Mouse (Mus musculus) CH12.LX (cell line): ENCODE measurements around the gene Tmem184a. TPM values are rescaled to one million over a fixed set of nuclear protein-coding genes. Genes with fewer than 3 reads are reported as not detected.

Experiments
- DNase-seq: peaks from one replicate; pipeline ENCODE4 v3.0.0-alpha.2; 2013; ENCODE audit errors: extremely low read depth
- H3K27ac ChIP-seq: 2 replicates; pipeline ENCODE4 v1.5.1; 2012; ENCODE audit warnings: low read depth, mild to moderate bottlenecking, control low read depth, moderate library complexity; ENCODE audit not compliant: insufficient read depth
- H3K27me3 ChIP-seq: replicated peaks from 2 replicates; pipeline ENCODE3; 2012; ENCODE audit warnings: inconsistent platforms
- H3K36me3 ChIP-seq, 2 experiments: replicated peaks in 1 of 2; 2 replicates each; pipeline versions ENCODE3 to v1.6.1; 2012; ENCODE audit warnings: inconsistent platforms in 1 of 2, low read length in 1 of 2, mild to moderate bottlenecking in 1 of 2, mixed read lengths in 1 of 2, moderate library complexity in 1 of 2; ENCODE audit not compliant: control insufficient read depth in 1 of 2, insufficient read depth in 1 of 2
- H3K4me1 ChIP-seq, 2 experiments: 2 replicates each; pipeline ENCODE4 v1.6.1; 2012; ENCODE audit warnings: inconsistent platforms in 1 of 2, moderate library complexity in 1 of 2; ENCODE audit not compliant: insufficient read depth in 2 of 2, control insufficient read depth in 1 of 2
- H3K4me2 ChIP-seq: 2 replicates; pipeline ENCODE4 v1.6.1; 2012; ENCODE audit warnings: low read depth, mild to moderate bottlenecking, control low read depth; ENCODE audit not compliant: poor library complexity, insufficient read depth, severe bottlenecking
- H3K4me3 ChIP-seq, 3 experiments: fragments of 150-350 bp in 1 of 3; sonication (generic) in 1 of 3; replicated peaks in 1 of 3; 2 replicates each; pipeline versions ENCODE3 to v1.5.1; 2011 to 2012; ENCODE audit warnings: low read depth in 2 of 3, low read length in 2 of 3, mild to moderate bottlenecking in 2 of 3, moderate library complexity in 2 of 3, control low read depth in 1 of 3, improper control_type of control experiment in 1 of 3, inconsistent platforms in 1 of 3, mixed read lengths in 1 of 3; ENCODE audit not compliant: poor library complexity in 1 of 3
- H3K79me2 ChIP-seq: replicated peaks from 2 replicates; pipeline ENCODE4 v1.6.1; 2012; ENCODE audit warnings: mild to moderate bottlenecking, moderate library complexity; ENCODE audit not compliant: control insufficient read depth, poor library complexity, insufficient read depth, severe bottlenecking; ENCODE audit errors: extremely low read depth
- H3K9ac ChIP-seq: 2 replicates; pipeline ENCODE4 v1.6.1; 2012; ENCODE audit warnings: low read depth, mild to moderate bottlenecking, control low read depth, moderate library complexity; ENCODE audit not compliant: insufficient read depth
- H3K9me3 ChIP-seq: replicated peaks from 2 replicates; pipeline ENCODE3; 2012; ENCODE audit warnings: low read length, inconsistent platforms, mixed read lengths
- BHLHE40 ChIP-seq: IDR thresholded peaks from 2 replicates; pipeline ENCODE4 v1.6.1; 2011; ENCODE audit warnings: mild to moderate bottlenecking, low read depth, low read length, improper control_type of control experiment
- ELF1 ChIP-seq: IDR thresholded peaks from 2 replicates; pipeline ENCODE4 v1.6.1; 2014; ENCODE audit warnings: low read depth, mild to moderate bottlenecking, inconsistent platforms, low read length, improper control_type of control experiment
- ETS1 ChIP-seq: conservative IDR thresholded peaks from 2 replicates; pipeline ENCODE4 v1.6.1; 2012; ENCODE audit warnings: low read depth, mild to moderate bottlenecking, inconsistent platforms, low read length, improper control_type of control experiment, moderate library complexity
- HCFC1 ChIP-seq: IDR thresholded peaks from 2 replicates; pipeline ENCODE4 v1.6.1; 2012; ENCODE audit warnings: low read depth, mild to moderate bottlenecking, inconsistent platforms, low read length, improper control_type of control experiment
- IRF4 ChIP-seq: IDR thresholded peaks from 2 replicates; pipeline ENCODE4 v1.6.1; 2014; ENCODE audit warnings: low read depth, mild to moderate bottlenecking, inconsistent platforms, low read length, improper control_type of control experiment
- JUND ChIP-seq: conservative IDR thresholded peaks from 2 replicates; pipeline ENCODE4 v1.6.1; 2011; ENCODE audit warnings: low read depth, low read length, improper control_type of control experiment
- KAT2A ChIP-seq: IDR thresholded peaks from 2 replicates; pipeline ENCODE4 v1.6.1; 2012; ENCODE audit warnings: low read length, improper control_type of control experiment, inconsistent platforms; ENCODE audit not compliant: insufficient replicate concordance
- MAFK ChIP-seq: IDR thresholded peaks from 2 replicates; pipeline ENCODE4 v1.6.1; 2011; ENCODE audit warnings: low read length, improper control_type of control experiment; ENCODE audit not compliant: insufficient replicate concordance
- MAX ChIP-seq: IDR thresholded peaks from 2 replicates; pipeline ENCODE4 v1.6.1; 2011; ENCODE audit warnings: low read length, improper control_type of control experiment
- MAZ ChIP-seq: IDR thresholded peaks from 2 replicates; pipeline ENCODE4 v1.6.1; 2012; ENCODE audit warnings: low read depth, mild to moderate bottlenecking, inconsistent platforms, low read length, improper control_type of control experiment, moderate library complexity
- MXI1 ChIP-seq: IDR thresholded peaks from 2 replicates; pipeline ENCODE4 v1.6.1; 2011; ENCODE audit warnings: mild to moderate bottlenecking, low read depth, low read length, improper control_type of control experiment
- MYC ChIP-seq: IDR thresholded peaks from 2 replicates; pipeline ENCODE4 v1.6.1; 2011; ENCODE audit warnings: low read depth, mild to moderate bottlenecking, improper control_type of control experiment, low read length
- NRF1 ChIP-seq: IDR thresholded peaks from 2 replicates; pipeline ENCODE4 v1.6.1; 2014; ENCODE audit warnings: low read depth, mild to moderate bottlenecking, inconsistent platforms, low read length, improper control_type of control experiment, moderate library complexity
- POLR2A ChIP-seq: IDR thresholded peaks from 2 replicates; pipeline ENCODE4 v1.6.1; 2011; ENCODE audit warnings: low read depth, mild to moderate bottlenecking, improper control_type of control experiment, low read length
- POLR2AphosphoS2 ChIP-seq: IDR thresholded peaks from 2 replicates; pipeline ENCODE4 v1.6.1; 2011; ENCODE audit warnings: low read depth, low read length, improper control_type of control experiment
- RCOR1 ChIP-seq: conservative IDR thresholded peaks from 2 replicates; pipeline ENCODE4 v1.6.1; 2012; ENCODE audit warnings: low read depth, mild to moderate bottlenecking, inconsistent platforms, low read length, improper control_type of control experiment
- SIN3A ChIP-seq: IDR thresholded peaks from 2 replicates; pipeline ENCODE4 v1.6.1; 2012; ENCODE audit warnings: low read length, improper control_type of control experiment, inconsistent platforms
- SMC3 ChIP-seq: IDR thresholded peaks from 2 replicates; pipeline ENCODE4 v1.6.1; 2011; ENCODE audit warnings: low read depth, low read length, improper control_type of control experiment
- TCF12 ChIP-seq: IDR thresholded peaks from 2 replicates; pipeline ENCODE4 v1.6.1; 2014; ENCODE audit warnings: low read depth, mild to moderate bottlenecking, inconsistent platforms, low read length, improper control_type of control experiment
- UBTF ChIP-seq: IDR thresholded peaks from 2 replicates; pipeline ENCODE4 v1.6.1; 2012; ENCODE audit warnings: low read depth, mild to moderate bottlenecking, inconsistent platforms, low read length, improper control_type of control experiment, moderate library complexity
- USF1 ChIP-seq: IDR thresholded peaks from 2 replicates; pipeline ENCODE4 v1.6.1; 2014; ENCODE audit warnings: low read depth, mild to moderate bottlenecking, inconsistent platforms, low read length, improper control_type of control experiment
- USF2 ChIP-seq: conservative IDR thresholded peaks from 2 replicates; pipeline ENCODE4 v1.6.1; 2011; ENCODE audit warnings: low read depth, low read length, improper control_type of control experiment
- ZKSCAN1 ChIP-seq: IDR thresholded peaks from 2 replicates; pipeline ENCODE4 v1.6.1; 2012; ENCODE audit warnings: low read depth, inconsistent platforms, low read length, improper control_type of control experiment, borderline replicate concordance
- ZNF384 ChIP-seq: IDR thresholded peaks from 2 replicates; pipeline ENCODE4 v1.6.1; 2012; ENCODE audit warnings: low read depth, low read length, improper control_type of control experiment, inconsistent platforms
- dilution Hi-C: fragments of 300-500 bp; cut with MboI; formaldehyde crosslinking; loops from 2 replicates; pipeline ENCODE4 v1.14.3; 2020; ENCODE audit warnings: low sequenced_read_pairs; ENCODE audit not compliant: extremely low pct_unique_long_range_greater_than_20kb, extremely low pct_ligation_motif_present
- in situ Hi-C: fragments of 300-500 bp; cut with MboI; formaldehyde crosslinking; loops from 3 replicates; pipeline ENCODE4 v1.14.3; 2019; ENCODE audit warnings: low sequenced_read_pairs, low pct_ligation_motif_present, low pct_unique_long_range_greater_than_20kb, mixed read lengths
- polyA plus RNA-seq: library from polyadenylated mRNA; unstranded; fragments of >175 nt; gene quantifications from 2 replicates; pipeline ENCODE4 v1.2.1, GENCODE M21; 2012; ENCODE audit warnings: low read depth; ENCODE audit not compliant: insufficient read length
- total RNA-seq, 2 experiments: library from RNA; depleted of rRNA; stranded (reverse); fragments of 300-350 nt in 1 of 2; fragments of >200 nt in 1 of 2; gene quantifications; 2 replicates each; pipeline ENCODE4 v1.2.3; 2012 to 2014

The Tmem184a gene
- total RNA-seq (2012; rRNA removed) (0.08 TPM in 1 of 2 replicates, not detected in the other), total RNA-seq (2014; rRNA removed) (0.08 and 0.20 TPM in 2 replicates), polyA plus RNA-seq (0.16 TPM in 2 replicates)

- H3K9me3 ChIP-seq = no peaks in the 10 kb centered on the region
- H3K27me3 ChIP-seq = no peaks in the 10 kb centered on the region
- H3K27ac ChIP-seq = no peak within 1 kb of the TSS
- H3K4me1 ChIP-seq = 0 out of 4 replicates have a peak, but pooled peaks cover 0 to 2% of the 10 kb centered on the region in 2 experiments
- DNase-seq = no peak
- no peak within 1 kb of the TSS for H3K4me2 ChIP-seq
- no peak within 1 kb of the TSS for H3K9ac ChIP-seq
- H3K36me3 ChIP-seq = peaks cover 27 to 55% of the 10 kb centered on the region in 2 experiments
- dilution Hi-C loops (no loop called here), in situ Hi-C loops (no loop called here)
- no peak for TF ChIP-seq BHLHE40
- TF ChIP-seq MAFK = no peak
- no peak for TF ChIP-seq TCF12
- no peak for TF ChIP-seq USF1
- no peaks in the 10 kb centered on the region for H3K79me2 ChIP-seq
- H3K4me3 ChIP-seq = no peak within 1 kb of the TSS
Measured at GRCm38 (mm10) chr5:139819538-139820181, at the start of gene Tmem184a. Gene Tmem184a (minus strand): TSS chr5:139819917.

- Histone ChIP-seq H3K4me2 (no peak overlapping the region), H3K27me3 (peaks cover 51% of the 10 kb centered on the region), H3K9ac (no peak overlapping the region), H3K27ac (no peak overlapping the region), H3K9me3 (no peaks in the 10 kb centered on the region), H3K4me1 (peaks cover 2 to 6% of the 10 kb centered on the region in 2 experiments), H3K79me2 (no peaks in the 10 kb centered on the region), H3K4me3 (no peak overlapping the region), H3K36me3 (no peaks in the 10 kb centered on the region)
- no peak for DNase-seq
- TF ChIP-seq ETS1 = no peak
- no peak for TF ChIP-seq RCOR1
- no peak for TF ChIP-seq ZKSCAN1
- no peak for TF ChIP-seq USF2
- TF ChIP-seq IRF4 = no peak
- no peak for TF ChIP-seq POLR2AphosphoS2
- TF ChIP-seq NRF1 = no peak
- no peak for TF ChIP-seq SMC3
- TF ChIP-seq ZNF384 = no peak
- no peak for TF ChIP-seq MXI1
- TF ChIP-seq MAZ = no peak
- TF ChIP-seq MYC = no peak
- TF ChIP-seq UBTF = no peak
- TF ChIP-seq KAT2A = no peak
- TF ChIP-seq ELF1 = no peak
- no peak for TF ChIP-seq MAX
- no peak for TF ChIP-seq POLR2A
- TF ChIP-seq JUND = no peak
- TF ChIP-seq SIN3A = no peak
- no peak for TF ChIP-seq HCFC1
- in situ Hi-C loops = no loop called here
- dilution Hi-C loops = no loop called here
Measured at GRCm38 (mm10) chr5:139862759-139863158, 43.0 kb upstream of the Tmem184a start.
